Mouse (Mus musculus) CH12.LX (cell line): ENCODE measurements at regions not wholly inside any gene's neighbourhood (a gene's known extent, or its start where the extent isn't known, plus 50 kb on each side); places are given as distances from the start of the nearest gene placed in this dataset.

Source experiments
- BHLHE40 ChIP-seq: IDR thresholded peaks from 2 replicates; pipeline ENCODE4 v1.6.1; 2011; ENCODE audit warnings: mild to moderate bottlenecking, low read depth, low read length, improper control_type of control experiment
- CHD2 ChIP-seq: IDR thresholded peaks from 2 replicates; pipeline ENCODE4 v1.6.1; 2011; ENCODE audit warnings: low read length, improper control_type of control experiment
- CTCF ChIP-seq, 2 experiments: IDR thresholded peaks in 1 of 2; conservative IDR thresholded peaks in 1 of 2; 2 replicates each; pipeline ENCODE4 v1.5.1; 2011 to 2012; ENCODE audit warnings: low read depth in 2 of 2, low read length in 2 of 2, improper control_type of control experiment in 1 of 2, inconsistent platforms in 1 of 2, mild to moderate bottlenecking in 1 of 2, moderate library complexity in 1 of 2
- ELF1 ChIP-seq: IDR thresholded peaks from 2 replicates; pipeline ENCODE4 v1.6.1; 2014; ENCODE audit warnings: low read depth, mild to moderate bottlenecking, inconsistent platforms, low read length, improper control_type of control experiment
- EP300 ChIP-seq: IDR thresholded peaks from 2 replicates; pipeline ENCODE4 v1.6.1; 2011; ENCODE audit warnings: low read length, improper control_type of control experiment
- IRF4 ChIP-seq: IDR thresholded peaks from 2 replicates; pipeline ENCODE4 v1.6.1; 2014; ENCODE audit warnings: low read depth, mild to moderate bottlenecking, inconsistent platforms, low read length, improper control_type of control experiment
- MEF2A ChIP-seq: IDR thresholded peaks from 2 replicates; pipeline ENCODE4 v1.6.1; 2014; ENCODE audit warnings: low read depth, mild to moderate bottlenecking, inconsistent platforms, low read length, improper control_type of control experiment, borderline replicate concordance
- NELFE ChIP-seq: IDR thresholded peaks from 2 replicates; pipeline ENCODE4 v1.6.1; 2011; ENCODE audit warnings: low read depth, low read length, improper control_type of control experiment
- POLR2A ChIP-seq: IDR thresholded peaks from 2 replicates; pipeline ENCODE4 v1.6.1; 2011; ENCODE audit warnings: low read depth, mild to moderate bottlenecking, improper control_type of control experiment, low read length
- RAD21 ChIP-seq: IDR thresholded peaks from 2 replicates; pipeline ENCODE4 v1.6.1; 2011; ENCODE audit warnings: low read depth, mild to moderate bottlenecking, low read length, improper control_type of control experiment, moderate library complexity
- SIN3A ChIP-seq: IDR thresholded peaks from 2 replicates; pipeline ENCODE4 v1.6.1; 2012; ENCODE audit warnings: low read length, improper control_type of control experiment, inconsistent platforms
- TCF12 ChIP-seq: IDR thresholded peaks from 2 replicates; pipeline ENCODE4 v1.6.1; 2014; ENCODE audit warnings: low read depth, mild to moderate bottlenecking, inconsistent platforms, low read length, improper control_type of control experiment
- USF1 ChIP-seq: IDR thresholded peaks from 2 replicates; pipeline ENCODE4 v1.6.1; 2014; ENCODE audit warnings: low read depth, mild to moderate bottlenecking, inconsistent platforms, low read length, improper control_type of control experiment

GRCm38 (mm10) chr4:54021861-54022385 is 196.1 kb downstream of the Tmem38b start:
- no peak for TF ChIP-seq BHLHE40
- no peak for TF ChIP-seq POLR2A
- no peak for TF ChIP-seq NELFE
- TF ChIP-seq USF1: no peak
- no peak for TF ChIP-seq CHD2
- TF ChIP-seq TCF12: no peak
- TF ChIP-seq CTCF (conservative IDR thresholded peaks at IDR 0.05 in 1 of 2, IDR thresholded peaks at IDR 0.05 in 1 of 2; ENCODE audit: low read depth in 2 of 2, low read length in 2 of 2): no peak
- no peak for TF ChIP-seq MEF2A
- no peak for TF ChIP-seq SIN3A
- peak; percentile 69 for TF ChIP-seq IRF4
- no peak for TF ChIP-seq RAD21
- TF ChIP-seq ELF1: no peak
- peak; percentile 14; the same call in 1 of the 2 replicates for TF ChIP-seq EP300
